Mouse (Mus musculus) embryonic facial prominence, embryonic 10.5 days (tissue): ENCODE data around the gene Tnfaip3. TPM values are rescaled to one million over a fixed set of nuclear protein-coding genes. Genes with fewer than 3 reads are reported as not detected.

Experiments used
- DNase-seq: peaks from one replicate; pipeline ENCODE4 v3.0.0-alpha.2; 2017; ENCODE audit warnings: low spot score
- H3K27ac ChIP-seq: fragments of 300-500 bp; sonication (generic); replicated peaks from 2 replicates; pipeline ENCODE4 v1.5.1; 2016; ENCODE audit warnings: mild to moderate bottlenecking
- H3K27me3 ChIP-seq: fragments of 300-500 bp; sonication (generic); replicated peaks from 2 replicates; pipeline ENCODE4 v1.6.1; 2016; ENCODE audit warnings: low read depth, mild to moderate bottlenecking; ENCODE audit not compliant: poor library complexity, severe bottlenecking
- H3K36me3 ChIP-seq: fragments of 300-500 bp; sonication (generic); replicated peaks from 2 replicates; pipeline ENCODE4 v1.6.1; 2016; ENCODE audit warnings: mild to moderate bottlenecking, moderate library complexity
- H3K4me1 ChIP-seq: fragments of 300-500 bp; sonication (generic); 2 replicates; pipeline ENCODE4 v1.6.1; 2016
- H3K4me3 ChIP-seq: fragments of 300-500 bp; sonication (generic); 2 replicates; pipeline ENCODE4 v1.5.1; 2016; ENCODE audit warnings: mild to moderate bottlenecking, moderate library complexity
- H3K9me3 ChIP-seq: fragments of 300-500 bp; sonication (generic); 2 replicates; pipeline ENCODE4 v1.6.1; 2016; ENCODE audit warnings: mild to moderate bottlenecking
- WGBS: fragments of 180-500 bp; shearing (Covaris S2); methylation state at CpG from one replicate; pipeline ENCODE4 v1.1.7; 2016; 5-methylcytosine and 5-hydroxymethylcytosine counted together
- polyA plus RNA-seq: library from polyadenylated mRNA; unstranded; fragments of >200 nt; fragmentation: Nextera tagmentation; extraction: Ambion mirVana; gene quantifications from 2 replicates; pipeline ENCODE4 v1.2.1, GENCODE M21; 2016

Tnfaip3 gene
- polyA plus RNA-seq, 1 experiment from 2014 or later: 1.4 TPM

DNA sequence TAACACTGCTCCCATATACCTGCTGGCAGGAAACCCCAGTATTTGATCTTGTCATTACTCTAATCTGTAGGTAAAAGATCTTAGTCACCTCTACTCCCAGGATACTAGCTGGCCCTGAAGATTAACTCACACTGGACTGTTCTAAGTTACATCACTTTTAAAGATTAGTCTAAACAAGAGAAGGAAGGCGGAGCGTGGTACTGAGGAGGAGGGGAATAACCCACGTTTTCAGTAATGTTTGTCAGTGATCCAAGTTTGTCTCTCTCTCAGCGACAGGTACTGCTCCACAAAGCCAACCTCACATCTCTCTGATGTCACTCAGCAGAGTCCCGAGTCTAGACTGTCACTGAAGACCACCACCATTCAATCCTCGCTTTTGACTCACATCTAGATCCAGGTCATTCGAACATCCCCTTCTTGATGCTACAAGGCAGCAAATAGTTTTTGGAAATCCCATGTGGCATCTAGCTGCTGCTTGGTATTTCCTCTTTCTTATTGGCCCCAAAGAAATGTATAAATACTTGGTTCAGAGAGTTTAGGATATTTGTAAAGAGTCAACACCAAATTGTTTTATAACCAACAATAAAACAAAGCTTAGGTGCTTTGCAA, 3.5 kb downstream of the Tnfaip3 start:
- no peak overlapping the region for H3K4me3 ChIP-seq
- no peak overlapping the region for H3K27ac ChIP-seq
- peaks cover 16% of the 10 kb centered on the region for H3K4me1 ChIP-seq
- WGBS: 81% methylated on average over 7 of the region's 7 CpGs
- H3K27me3 ChIP-seq: peaks cover 15% of the 10 kb centered on the region; the same call in 1 of the 2 replicates
- no peaks in the 10 kb centered on the region for H3K9me3 ChIP-seq
- no peak for DNase-seq
- H3K36me3 ChIP-seq: peaks cover 1% of the 10 kb centered on the region; the same call in 1 of the 2 replicates

DNA sequence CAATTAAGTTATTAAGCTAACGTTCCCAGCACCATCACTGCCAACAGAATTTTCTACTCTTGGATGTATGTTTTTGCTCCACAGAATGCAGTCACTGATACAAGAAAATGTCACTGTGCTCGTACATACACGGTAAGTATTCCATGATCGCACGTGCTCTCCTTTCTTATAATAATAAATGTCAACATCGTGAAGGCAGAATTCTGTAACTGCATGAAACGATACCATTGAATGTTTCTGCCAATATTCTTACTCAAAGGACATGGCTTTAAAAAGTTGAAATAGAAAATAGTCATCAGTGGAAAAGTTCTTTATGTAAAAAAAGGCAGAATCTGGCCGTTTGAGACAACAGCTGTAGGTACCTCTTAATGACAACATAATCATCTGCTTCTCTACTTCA, 5.0 kb downstream of the Tnfaip3 start:
- Histone ChIP-seq H3K4me3 (no peak overlapping the region), H3K36me3 (peaks cover 10% of the 10 kb centered on the region; the same call in 1 of the 2 replicates), H3K9me3 (no peaks in the 10 kb centered on the region), H3K27me3 (0 out of 2 replicates have a peak, but pooled peaks cover 5% of the 10 kb centered on the region), H3K27ac (no peak overlapping the region), H3K4me1 (peaks cover 8% of the 10 kb centered on the region)
- DNase-seq: no peak
- WGBS: 90% methylated on average over 8 of the region's 8 CpGs

DNA sequence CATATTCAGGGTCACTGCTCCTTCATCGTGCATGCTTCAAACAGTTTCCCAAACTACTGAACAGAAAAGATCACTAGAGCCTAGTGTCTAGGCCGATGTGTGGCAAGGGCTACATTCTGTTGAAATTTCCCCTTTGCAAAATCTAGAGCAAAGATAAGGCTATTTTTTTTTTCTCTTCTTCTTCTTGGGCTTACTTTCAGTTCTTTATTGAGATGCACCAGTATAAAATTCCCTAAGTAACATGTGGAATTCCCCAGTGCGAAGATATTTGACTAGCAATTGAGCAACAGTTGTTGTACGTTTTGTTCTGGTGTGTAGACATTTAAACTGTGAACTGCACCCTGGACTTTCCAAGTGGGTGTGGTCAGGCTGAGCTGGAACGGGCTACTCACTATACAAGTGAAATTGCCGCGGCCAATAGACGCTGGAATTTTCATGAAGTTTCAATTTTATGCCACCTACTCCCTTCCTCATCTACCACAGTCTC, 6.2 kb downstream of the Tnfaip3 start:
- H3K36me3 ChIP-seq: peaks cover 22% of the 10 kb centered on the region
- peaks cover 2% of the 10 kb centered on the region for H3K4me1 ChIP-seq
- WGBS: 83% methylated on average over 8 of the region's 8 CpGs
- H3K4me3 ChIP-seq: no peak overlapping the region
- no peak for DNase-seq
- no peaks in the 10 kb centered on the region for H3K9me3 ChIP-seq
- H3K27me3 ChIP-seq: 0 out of 2 replicates have a peak, but pooled peaks cover 5% of the 10 kb centered on the region
- no peak overlapping the region for H3K27ac ChIP-seq

DNA sequence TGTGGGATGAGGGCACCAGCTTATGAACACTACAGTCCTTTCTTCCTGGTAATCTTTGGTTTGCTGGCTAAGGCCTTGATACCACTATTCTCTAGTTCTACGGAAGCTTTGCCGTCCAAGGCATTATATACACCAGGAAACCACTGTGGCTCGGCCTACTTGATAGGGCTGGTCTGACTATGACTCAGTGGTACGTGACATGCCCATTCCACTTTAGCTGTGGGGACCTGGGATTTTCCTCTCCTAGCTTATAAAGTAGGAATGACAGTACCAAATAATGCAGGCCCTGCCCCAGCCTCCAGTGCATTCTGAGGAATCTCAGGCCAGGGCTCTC, 6.9 kb downstream of the Tnfaip3 start:
- 91% methylated on average over 4 of the region's 4 CpGs for WGBS
- no peak overlapping the region for H3K4me3 ChIP-seq
- no peak for DNase-seq
- no peaks in the 10 kb centered on the region for H3K4me1 ChIP-seq
- no peak overlapping the region for H3K27ac ChIP-seq
- peaks cover 27% of the 10 kb centered on the region for H3K36me3 ChIP-seq
- H3K27me3 ChIP-seq: 0 out of 2 replicates have a peak, but pooled peaks cover 5% of the 10 kb centered on the region
- no peaks in the 10 kb centered on the region for H3K9me3 ChIP-seq

DNA sequence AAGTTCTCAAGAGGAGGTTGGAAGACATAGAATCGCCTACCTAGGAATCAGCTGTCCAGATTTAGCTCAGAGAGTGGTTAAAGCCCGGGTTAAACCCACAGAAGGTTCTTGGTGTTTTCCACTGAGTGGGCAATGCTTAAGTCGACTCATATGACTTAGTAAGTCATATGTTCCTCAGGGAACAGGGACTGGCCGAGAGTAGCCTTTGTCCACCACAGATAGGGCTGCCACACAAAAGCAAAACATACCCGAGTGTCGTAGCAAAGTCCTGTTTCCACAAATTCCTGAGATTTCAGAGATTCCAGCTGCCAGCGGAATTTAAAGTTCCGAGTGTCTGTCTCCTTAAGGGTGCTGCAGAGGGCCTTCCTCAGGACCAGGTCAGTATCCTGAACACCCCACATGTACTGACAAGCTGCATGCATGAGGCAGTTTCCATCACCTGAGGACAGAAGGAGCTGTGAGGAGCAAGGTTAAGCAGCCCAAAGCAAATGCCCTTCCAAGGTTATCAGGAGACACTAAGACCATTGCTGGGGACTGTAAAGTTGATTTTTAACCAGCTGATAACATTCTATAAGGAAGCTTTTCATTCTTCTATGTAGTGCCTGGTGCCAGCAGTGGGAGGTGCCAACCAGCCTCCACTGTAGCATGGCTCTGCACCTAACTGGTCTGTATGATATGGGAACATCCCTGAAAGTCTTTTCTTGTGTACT, 7.4 kb downstream of the Tnfaip3 start:
- 65% methylated on average over 8 of the region's 8 CpGs for WGBS
- Histone ChIP-seq H3K27me3 (no peaks in the 10 kb centered on the region), H3K36me3 (peaks cover 32% of the 10 kb centered on the region), H3K27ac (no peak overlapping the region), H3K4me1 (no peaks in the 10 kb centered on the region), H3K4me3 (no peak overlapping the region), H3K9me3 (no peaks in the 10 kb centered on the region)
- DNase-seq: no peak

DNA sequence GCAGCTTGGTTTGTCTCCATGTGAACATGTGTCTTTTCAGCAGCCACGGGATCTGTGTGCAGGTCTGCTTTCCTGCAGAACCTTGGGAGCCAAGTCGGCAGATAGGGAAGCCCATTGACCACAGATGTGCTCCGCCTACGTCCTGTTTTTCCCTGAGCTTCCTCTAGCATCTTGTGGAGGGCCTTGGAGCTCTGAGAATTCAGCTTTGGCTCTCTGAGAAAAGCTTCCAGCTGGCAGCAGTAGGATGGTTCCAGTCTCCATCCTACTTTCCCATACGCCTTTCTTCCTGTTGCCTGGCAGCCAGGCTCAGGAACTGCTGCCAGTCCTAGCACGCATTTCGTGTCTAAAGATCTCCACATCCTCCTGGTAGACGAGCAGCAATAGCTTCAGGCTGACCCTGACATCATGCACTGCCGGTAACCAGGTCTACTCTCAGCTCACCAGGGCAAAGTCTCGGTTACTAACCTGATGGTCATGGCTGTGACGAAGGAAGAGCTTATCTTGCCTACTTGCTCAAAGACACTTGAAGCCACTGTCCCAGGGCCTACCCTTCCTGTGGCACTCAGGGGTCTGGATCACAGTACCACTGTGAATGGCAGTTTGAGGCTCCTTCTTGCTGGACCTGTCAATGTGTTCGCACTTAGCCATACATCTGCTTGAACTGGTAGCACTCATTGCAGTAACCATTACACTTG, 13.2 kb downstream of the Tnfaip3 start:
- peaks cover 56% of the 10 kb centered on the region for H3K36me3 ChIP-seq
- no peak overlapping the region for H3K4me3 ChIP-seq
- 88% methylated on average over 12 of the region's 12 CpGs for WGBS
- H3K9me3 ChIP-seq: 0 out of 2 replicates have a peak, but pooled peaks cover 2% of the 10 kb centered on the region
- no peak overlapping the region for H3K27ac ChIP-seq
- H3K27me3 ChIP-seq: no peaks in the 10 kb centered on the region
- H3K4me1 ChIP-seq: no peaks in the 10 kb centered on the region
- DNase-seq: no peak

DNA sequence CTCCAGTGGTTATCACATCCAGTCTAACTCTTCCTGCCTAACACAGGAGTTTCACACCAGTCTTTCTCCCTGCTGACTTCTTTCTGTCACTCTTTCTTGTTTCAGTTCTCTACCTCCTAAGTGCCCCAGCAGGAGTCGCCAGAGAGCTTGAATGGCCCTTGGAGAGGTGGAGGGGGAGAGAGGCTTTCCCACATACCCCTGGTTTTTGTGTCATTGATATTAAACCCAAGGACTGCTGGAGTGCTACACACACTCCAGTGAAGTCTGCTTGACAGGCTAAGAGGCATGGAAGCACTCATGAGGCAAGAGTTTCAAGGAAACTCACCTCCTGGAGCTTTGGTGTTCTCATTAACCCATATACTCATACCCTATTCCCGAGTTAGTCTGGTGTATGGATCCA, 16.0 kb downstream of the Tnfaip3 start:
- Histone ChIP-seq H3K36me3 (peaks cover 36% of the 10 kb centered on the region), H3K27ac (no peak overlapping the region), H3K4me1 (no peaks in the 10 kb centered on the region), H3K9me3 (0 out of 2 replicates have a peak, but pooled peaks cover 2% of the 10 kb centered on the region), H3K4me3 (no peak overlapping the region), H3K27me3 (no peaks in the 10 kb centered on the region)
- peak; percentile 15 for DNase-seq
- 80% methylated on average over 2 of the region's 2 CpGs for WGBS

DNA sequence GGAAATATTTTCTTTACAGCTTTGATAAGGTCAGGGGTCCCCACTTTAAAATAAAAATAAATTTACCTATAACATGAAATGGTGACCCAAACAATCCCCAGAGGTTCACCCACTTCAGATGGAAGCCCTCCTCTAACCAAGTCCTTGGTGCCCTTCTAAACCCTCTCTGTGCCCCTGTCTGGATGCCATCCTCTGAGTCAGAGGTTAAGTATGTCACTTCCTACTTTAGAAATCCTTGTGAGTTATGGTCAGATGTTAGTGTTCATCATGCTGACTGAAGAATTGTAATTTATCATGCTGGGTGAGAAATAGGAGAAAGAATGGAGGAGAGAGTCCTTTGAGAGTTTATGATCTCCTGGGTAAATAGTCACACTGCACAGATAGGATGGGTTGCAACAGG, 19.1 kb downstream of the Tnfaip3 start:
- no peak overlapping the region for H3K27ac ChIP-seq
- H3K9me3 ChIP-seq: 0 out of 2 replicates have a peak, but pooled peaks cover 2% of the 10 kb centered on the region
- H3K4me1 ChIP-seq: no peaks in the 10 kb centered on the region
- H3K27me3 ChIP-seq: no peaks in the 10 kb centered on the region
- no peak overlapping the region for H3K4me3 ChIP-seq
- peaks cover 7% of the 10 kb centered on the region for H3K36me3 ChIP-seq
- no peak for DNase-seq

DNA sequence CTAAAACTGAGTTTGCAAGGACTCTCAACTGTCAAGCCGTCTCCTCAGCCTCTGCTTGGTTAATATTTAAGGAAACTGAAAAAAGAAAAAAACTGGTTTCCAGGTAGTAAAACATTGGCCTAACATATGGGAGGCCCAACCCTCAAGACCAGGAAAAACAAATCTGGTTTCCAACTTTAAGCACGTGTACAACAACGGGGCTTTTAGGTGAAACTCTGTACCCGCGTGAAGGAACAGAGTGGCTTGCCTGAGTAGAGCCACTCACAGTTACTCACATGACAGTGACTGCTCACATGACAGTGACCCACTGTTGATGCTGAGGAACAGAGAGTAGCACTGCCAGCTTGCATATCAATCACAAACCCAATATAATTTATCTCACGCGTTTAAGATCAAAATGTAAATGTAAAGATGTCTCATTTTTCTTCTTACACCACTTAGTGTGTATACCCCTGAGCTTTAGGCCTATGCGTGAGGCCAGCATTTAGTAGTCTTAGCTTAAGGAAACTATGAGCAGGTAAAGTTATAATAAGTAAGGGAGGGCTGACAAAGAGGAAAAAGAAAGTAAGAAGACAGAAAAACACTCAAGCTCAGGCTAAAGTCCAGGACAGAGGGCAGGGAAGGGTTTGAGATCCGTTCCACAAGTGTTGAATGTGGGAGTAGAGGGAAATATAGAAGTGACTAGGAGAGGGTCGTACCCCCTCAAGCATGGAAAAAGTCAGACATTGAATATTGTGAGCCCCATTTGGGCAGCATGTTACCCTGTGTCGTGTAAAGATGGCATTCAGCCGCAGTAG, 19.8 kb downstream of the Tnfaip3 start:
- no peak overlapping the region for H3K4me3 ChIP-seq
- no peaks in the 10 kb centered on the region for H3K27me3 ChIP-seq
- H3K36me3 ChIP-seq: peaks cover 3% of the 10 kb centered on the region; the same call in 1 of the 2 replicates
- H3K27ac ChIP-seq: no peak overlapping the region
- H3K4me1 ChIP-seq: no peaks in the 10 kb centered on the region
- H3K9me3 ChIP-seq: 0 out of 2 replicates have a peak, but pooled peaks cover 2% of the 10 kb centered on the region
- no peak for DNase-seq
- WGBS: 87% methylated on average over 12 of the region's 12 CpGs

DNA sequence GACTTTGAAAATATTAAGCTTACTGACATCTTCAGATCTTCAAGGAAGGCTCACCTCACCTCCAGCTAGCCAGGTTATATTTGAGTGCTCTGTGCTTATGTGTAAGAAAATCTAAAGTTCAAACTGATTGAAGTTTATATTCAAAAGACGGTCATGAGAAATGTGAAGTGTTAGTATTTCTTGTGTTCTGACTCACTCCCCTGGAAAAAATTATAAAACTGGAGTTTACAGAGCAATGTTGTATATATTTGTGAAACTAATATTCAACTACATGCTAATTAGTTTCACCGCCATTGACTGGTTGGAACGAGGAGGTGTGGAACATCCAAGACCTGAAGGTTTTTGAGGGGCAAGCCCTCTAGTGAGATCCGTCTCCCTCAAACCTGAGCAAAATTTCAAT, 22.5 kb downstream of the Tnfaip3 start:
- Histone ChIP-seq H3K27ac (no peak overlapping the region), H3K4me3 (no peak overlapping the region), H3K36me3 (no peaks in the 10 kb centered on the region), H3K4me1 (no peaks in the 10 kb centered on the region), H3K27me3 (no peaks in the 10 kb centered on the region), H3K9me3 (no peaks in the 10 kb centered on the region)
- 90% methylated on average over 4 of the region's 4 CpGs for WGBS
- no peak for DNase-seq

DNA sequence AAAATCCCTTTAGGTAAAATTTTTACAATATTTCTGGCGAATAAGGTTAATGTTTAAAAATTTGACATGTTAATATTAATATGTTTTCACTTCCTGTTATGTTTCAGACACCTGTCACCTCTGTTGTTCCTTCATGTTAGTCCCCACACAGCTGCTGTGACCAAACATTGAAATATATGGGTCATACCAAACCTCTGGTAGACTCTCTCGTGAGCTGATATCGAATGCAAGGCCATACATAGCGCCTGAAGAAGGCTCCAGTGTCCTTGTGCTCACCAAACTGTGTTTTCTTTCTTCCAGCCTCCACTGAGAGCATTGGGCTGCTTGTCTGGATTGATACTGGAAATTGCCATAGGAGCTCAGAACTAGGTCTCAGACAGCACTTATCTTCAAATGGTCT, 24.4 kb downstream of the Tnfaip3 start:
- Histone ChIP-seq H3K4me3 (no peak overlapping the region), H3K36me3 (no peaks in the 10 kb centered on the region), H3K4me1 (peaks cover 7% of the 10 kb centered on the region), H3K27ac (no peak overlapping the region), H3K9me3 (no peaks in the 10 kb centered on the region), H3K27me3 (no peaks in the 10 kb centered on the region)
- DNase-seq: no peak
- WGBS: 88% methylated on average over 4 of the region's 4 CpGs

DNA sequence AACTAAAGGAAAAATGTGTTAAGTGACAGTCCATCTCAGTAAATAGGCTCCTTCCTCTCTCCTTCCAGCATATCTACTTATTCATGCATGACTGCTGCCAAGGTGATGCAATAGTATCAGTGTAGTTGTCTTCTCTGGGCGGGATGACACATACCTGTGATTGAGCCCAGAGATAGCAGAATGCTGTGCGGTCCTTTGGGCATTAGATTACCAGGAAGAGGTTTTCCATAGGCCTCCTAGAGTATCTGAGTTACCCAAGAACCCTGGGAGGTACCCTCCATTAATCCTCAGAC, 27.6 kb downstream of the Tnfaip3 start:
- WGBS: 67% methylated on average over 2 of the region's 2 CpGs
- peaks cover 7% of the 10 kb centered on the region for H3K4me1 ChIP-seq
- H3K4me3 ChIP-seq: no peak overlapping the region
- no peaks in the 10 kb centered on the region for H3K9me3 ChIP-seq
- H3K27ac ChIP-seq: no peak overlapping the region
- H3K36me3 ChIP-seq: no peaks in the 10 kb centered on the region
- H3K27me3 ChIP-seq: no peaks in the 10 kb centered on the region
- no peak for DNase-seq
